Mouse (Mus musculus) cortical plate, adult 2 months (tissue): ENCODE measurements around the gene 1700028J19Rik. TPM values are rescaled to one million over a fixed set of nuclear protein-coding genes. Genes with fewer than 3 reads are reported as not detected.

Experiments
- H3K27ac ChIP-seq: fragments of 200-500 bp; 2 replicates; pipeline ENCODE4 v1.5.1; 2012; ENCODE audit warnings: low read length, control low read depth, inconsistent platforms; ENCODE audit not compliant: insufficient read depth
- H3K4me1 ChIP-seq: fragments of 200-500 bp; 2 replicates; pipeline ENCODE4 v1.6.1; 2011; ENCODE audit warnings: low read length; ENCODE audit not compliant: control insufficient read depth, insufficient read depth
- H3K4me3 ChIP-seq: fragments of 200-500 bp; 2 replicates; pipeline ENCODE4 v1.5.1; 2011; ENCODE audit warnings: mild to moderate bottlenecking, low read length, control low read depth; ENCODE audit not compliant: insufficient read depth
- CTCF ChIP-seq: fragments of 200-500 bp; IDR thresholded peaks from 2 replicates; pipeline ENCODE4 v1.5.1; 2011; ENCODE audit warnings: mild to moderate bottlenecking, control low read depth, low read length; ENCODE audit not compliant: insufficient read depth; ENCODE audit errors: extremely low read depth
- POLR2A ChIP-seq: fragments of 200-500 bp; IDR thresholded peaks from 2 replicates; pipeline ENCODE4 v1.6.1; 2011; ENCODE audit warnings: mild to moderate bottlenecking, low read length, control low read depth; ENCODE audit not compliant: insufficient read depth; ENCODE audit errors: extremely low read depth
- polyA plus RNA-seq: library from polyadenylated mRNA; depleted of rRNA; stranded (reverse); fragments of >200 nt; gene quantifications from 2 replicates; pipeline ENCODE4 v1.2.3, GENCODE M21; 2012

Gene 1700028J19Rik
- polyA plus RNA-seq, 1 experiment = 2.3 TPM

GRCm38 (mm10) chr7:44274096-44274495 lies 27.6 kb upstream of the 1700028J19Rik start:
- H3K4me3 ChIP-seq = no peak overlapping the region
- H3K27ac ChIP-seq = no peak overlapping the region
- TF ChIP-seq POLR2A (no peak), CTCF (no peak)
- no peaks in the 10 kb centered on the region for H3K4me1 ChIP-seq

- H3K4me3 ChIP-seq = no peak overlapping the region
- no peak for TF ChIP-seq CTCF
- no peak for TF ChIP-seq POLR2A
- no peak overlapping the region for H3K27ac ChIP-seq
- no peaks in the 10 kb centered on the region for H3K4me1 ChIP-seq
Observed at GRCm38 (mm10) chr7:44273446-44273845, 27.0 kb upstream of the 1700028J19Rik start.

GRCm38 (mm10) chr7:44272546-44272945 lies 26.1 kb upstream of the 1700028J19Rik start:
- H3K27ac ChIP-seq = no peak overlapping the region
- no peaks in the 10 kb centered on the region for H3K4me1 ChIP-seq
- TF ChIP-seq CTCF (no peak), POLR2A (no peak)
- H3K4me3 ChIP-seq = no peak overlapping the region

- no peaks in the 10 kb centered on the region for H3K4me1 ChIP-seq
- TF ChIP-seq POLR2A = no peak
- no peak for TF ChIP-seq CTCF
- no peak overlapping the region for H3K4me3 ChIP-seq
- H3K27ac ChIP-seq = no peak overlapping the region
Observed at GRCm38 (mm10) chr7:44271309-44271708, 24.8 kb upstream of the 1700028J19Rik start.

DNA sequence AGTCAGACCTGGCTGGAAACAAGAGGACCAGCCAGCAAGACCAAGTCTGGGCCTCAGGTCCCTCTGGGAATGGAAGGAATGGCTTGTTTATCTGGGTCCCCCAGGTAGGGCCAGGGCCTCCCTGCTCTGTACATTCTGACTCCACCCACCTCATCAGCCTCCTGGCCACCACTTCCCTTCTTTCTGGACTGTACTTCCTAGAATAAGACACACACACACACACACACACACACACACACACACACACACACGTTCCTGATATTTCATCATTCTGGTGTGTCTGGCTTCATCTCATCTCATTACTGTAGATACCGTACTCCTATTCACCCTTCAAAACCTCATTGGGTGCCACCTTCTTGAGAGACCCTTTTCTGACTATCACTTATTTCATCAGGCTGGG lies 22.9 kb upstream of the 1700028J19Rik start:
- Histone ChIP-seq H3K4me3 (no peak overlapping the region), H3K27ac (no peak overlapping the region), H3K4me1 (no peaks in the 10 kb centered on the region)
- TF ChIP-seq POLR2A = no peak
- TF ChIP-seq CTCF = no peak

DNA sequence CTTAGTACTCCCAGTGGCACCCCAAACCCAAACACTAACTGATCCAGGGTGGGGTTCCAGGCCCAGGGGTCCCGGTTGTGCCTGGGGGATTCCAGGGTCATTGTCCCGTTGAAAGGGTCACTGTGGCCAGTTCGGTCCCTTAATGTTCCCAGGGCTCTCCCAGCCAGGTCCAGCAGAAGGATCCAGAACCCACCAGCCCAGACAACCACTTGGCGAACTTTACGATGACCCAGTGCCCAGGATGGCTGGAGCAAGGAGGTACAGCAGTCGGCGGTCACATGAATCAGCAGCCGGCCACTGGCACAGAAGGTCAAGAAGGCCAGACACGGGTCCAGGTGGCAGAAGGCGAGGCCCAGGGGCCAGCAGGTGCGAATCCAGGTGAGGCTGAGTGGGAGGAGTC lies 21.6 kb upstream of the 1700028J19Rik start:
- no peak overlapping the region for H3K4me3 ChIP-seq
- H3K27ac ChIP-seq = no peak overlapping the region
- no peaks in the 10 kb centered on the region for H3K4me1 ChIP-seq
- TF ChIP-seq POLR2A (no peak), CTCF (no peak)

- TF ChIP-seq CTCF (peak; percentile 97), POLR2A (no peak)
- peak overlapping the region; percentile 20 for H3K4me3 ChIP-seq
- no peak overlapping the region for H3K27ac ChIP-seq
- H3K4me1 ChIP-seq = no peaks in the 10 kb centered on the region
Observed at GRCm38 (mm10) chr7:44262791-44263643, 16.5 kb upstream of the 1700028J19Rik start.

DNA sequence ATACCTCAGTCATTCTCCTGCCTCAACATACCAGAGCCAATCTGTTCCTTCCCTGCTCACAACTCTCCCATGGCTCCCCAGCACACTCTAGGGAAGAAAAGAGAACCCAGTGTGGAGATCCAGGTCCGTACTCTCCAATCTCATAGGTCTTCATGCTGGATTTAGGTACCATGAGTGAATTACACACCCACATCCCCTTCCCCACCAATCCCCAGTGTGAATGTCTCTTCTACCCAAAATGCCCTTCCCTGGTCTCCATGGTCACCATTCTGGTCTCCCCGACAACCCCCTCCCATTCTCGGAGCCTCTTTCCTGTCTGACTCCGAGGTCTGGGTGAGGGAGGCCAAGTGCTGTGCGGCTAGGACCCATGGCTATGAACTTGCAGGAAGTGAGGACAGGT lies 14.7 kb upstream of the 1700028J19Rik start, which contains the start of gene Gm15517:
Gene Gm15517 (plus strand): TSS at position 301 of the 400 bp plus-strand sequence.
- H3K4me3 ChIP-seq = no peak within 1 kb of the TSS
- TF ChIP-seq POLR2A (no peak), CTCF (no peak)
- no peak within 1 kb of the TSS for H3K27ac ChIP-seq
- H3K4me1 ChIP-seq = no peaks in the 10 kb centered on the region

- Histone ChIP-seq H3K27ac (no peak overlapping the region), H3K4me3 (no peak overlapping the region), H3K4me1 (no peaks in the 10 kb centered on the region)
- TF ChIP-seq POLR2A = no peak
- TF ChIP-seq CTCF = no peak
Observed at GRCm38 (mm10) chr7:44260410-44260809, 13.9 kb upstream of the 1700028J19Rik start.

DNA sequence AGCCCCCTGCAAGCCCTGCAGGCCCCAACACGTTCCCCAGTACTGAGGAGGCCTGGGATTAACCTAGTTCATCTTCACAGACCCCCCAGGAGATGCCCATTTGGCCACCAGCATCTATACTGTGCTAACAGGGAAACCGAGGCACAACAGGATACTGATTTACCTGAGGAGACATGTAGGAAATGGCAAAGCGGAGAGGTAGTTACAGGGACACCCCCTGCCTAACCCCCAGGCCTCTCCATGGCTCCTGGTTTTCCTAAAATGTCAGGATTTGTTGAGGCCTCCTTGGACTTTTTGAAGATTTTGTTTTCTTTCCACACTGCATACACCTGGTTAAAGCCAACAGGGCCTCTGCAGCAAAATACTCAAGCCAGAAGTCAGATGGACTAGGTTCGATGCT lies 10.8 kb upstream of the 1700028J19Rik start, which contains the start of gene Acp4:
Gene Acp4 (minus strand): TSS at position 101 of the 400 bp plus-strand sequence.
- no peak for TF ChIP-seq POLR2A
- TF ChIP-seq CTCF = no peak
- no peak within 1 kb of the TSS for H3K4me3 ChIP-seq
- no peak within 1 kb of the TSS for H3K27ac ChIP-seq
- no peaks in the 10 kb centered on the region for H3K4me1 ChIP-seq

- Histone ChIP-seq H3K4me1 (no peaks in the 10 kb centered on the region), H3K27ac (no peak overlapping the region), H3K4me3 (no peak overlapping the region)
- TF ChIP-seq CTCF (no peak), POLR2A (no peak)
Observed at GRCm38 (mm10) chr7:44254930-44255329, 8.4 kb upstream of the 1700028J19Rik start.
